Mouse (Mus musculus): ENCODE data around the gene Galnt2. TPM values are rescaled to one million over a fixed set of nuclear protein-coding genes. Genes with fewer than 3 reads are reported as not detected.

Gene Galnt2
- polyA plus RNA-seq, 1 experiment from 2014 or later: 60.5 TPM

DNA sequence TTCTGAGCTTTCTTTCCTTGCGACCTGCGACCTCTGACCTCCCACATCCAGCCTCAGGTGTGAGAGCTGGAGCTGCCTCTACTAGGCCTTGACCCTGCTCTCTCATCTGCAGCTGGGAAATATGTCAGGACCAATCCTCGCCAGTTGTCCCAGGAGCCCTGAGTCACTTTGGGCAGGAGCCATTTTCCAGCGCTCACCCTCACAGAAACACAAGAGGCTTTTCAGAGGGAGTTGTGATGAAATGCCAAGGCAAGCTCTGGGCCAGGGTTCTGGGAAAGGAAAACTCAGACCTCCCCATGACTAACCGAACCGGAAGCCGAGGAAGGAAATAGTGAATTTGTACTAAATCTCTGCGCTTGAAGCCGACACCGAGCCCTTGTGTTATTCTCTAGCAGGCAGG is 38.2 kb upstream of the Galnt2 start:
- no peak overlapping the region for H3K27ac ChIP-seq (replicated peaks in 1 of 2; ENCODE audit: control insufficient read depth in 1 of 2, insufficient read depth in 1 of 2, low read depth in 2 of 2, low read length in 2 of 2)
- no peaks in the 10 kb centered on the region for H3K36me3 ChIP-seq (ENCODE audit: control insufficient read depth, insufficient read depth, low read length)
- H3K27me3 ChIP-seq (ENCODE audit: control insufficient read depth, insufficient read depth, low read length): peaks cover 12% of the 10 kb centered on the region; the same call in 1 of the 2 replicates
- no peak overlapping the region for H3K9ac ChIP-seq (ENCODE audit: low read length)
- H3K9me3 ChIP-seq (ENCODE audit: control insufficient read depth, low read length): no peaks in the 10 kb centered on the region
- no peak overlapping the region for H3K4me3 ChIP-seq (ENCODE audit: control insufficient read depth in 1 of 2, insufficient read depth in 1 of 2, low read depth in 1 of 2, low read length in 2 of 2)
- no peak overlapping the region for H3K4me2 ChIP-seq (ENCODE audit: low read length)
- peaks cover 2 to 5% of the 10 kb centered on the region in 2 experiments; a peak in 2 of 4 replicates for H3K4me1 ChIP-seq (ENCODE audit: control insufficient read depth in 2 of 2, insufficient read depth in 2 of 2, low read length in 2 of 2)
- ATAC-seq (ENCODE audit: insufficient number of reproducible peaks, insufficient read depth, low FRiP score, low read depth): no peak
- 77% methylated on average over 10 of the region's 10 CpGs for WGBS

- H3K27me3 ChIP-seq (ENCODE audit: control insufficient read depth, insufficient read depth, low read length): peaks cover 12% of the 10 kb centered on the region; the same call in 1 of the 2 replicates
- H3K9me3 ChIP-seq (ENCODE audit: control insufficient read depth, low read length): no peaks in the 10 kb centered on the region
- no peaks in the 10 kb centered on the region for H3K36me3 ChIP-seq (ENCODE audit: control insufficient read depth, insufficient read depth, low read length)
- no peak overlapping the region for H3K9ac ChIP-seq (ENCODE audit: low read length)
- H3K4me1 ChIP-seq (ENCODE audit: control insufficient read depth in 2 of 2, insufficient read depth in 2 of 2, low read length in 2 of 2): peaks cover 2 to 5% of the 10 kb centered on the region in 2 experiments; a peak in 2 of 4 replicates
- H3K4me3 ChIP-seq (ENCODE audit: control insufficient read depth in 1 of 2, insufficient read depth in 1 of 2, low read depth in 1 of 2, low read length in 2 of 2): no peak overlapping the region
- 87% methylated on average over 5 of the region's 5 CpGs for WGBS
- no peak for ATAC-seq (ENCODE audit: insufficient number of reproducible peaks, insufficient read depth, low FRiP score, low read depth)
- H3K4me2 ChIP-seq (ENCODE audit: low read length): no peak overlapping the region
- H3K27ac ChIP-seq (replicated peaks in 1 of 2; ENCODE audit: control insufficient read depth in 1 of 2, insufficient read depth in 1 of 2, low read depth in 2 of 2, low read length in 2 of 2): no peak overlapping the region
These were observed 37.2 kb upstream of the Galnt2 start for GRCm38 (mm10) chr8:124193992-124194391.

DNA sequence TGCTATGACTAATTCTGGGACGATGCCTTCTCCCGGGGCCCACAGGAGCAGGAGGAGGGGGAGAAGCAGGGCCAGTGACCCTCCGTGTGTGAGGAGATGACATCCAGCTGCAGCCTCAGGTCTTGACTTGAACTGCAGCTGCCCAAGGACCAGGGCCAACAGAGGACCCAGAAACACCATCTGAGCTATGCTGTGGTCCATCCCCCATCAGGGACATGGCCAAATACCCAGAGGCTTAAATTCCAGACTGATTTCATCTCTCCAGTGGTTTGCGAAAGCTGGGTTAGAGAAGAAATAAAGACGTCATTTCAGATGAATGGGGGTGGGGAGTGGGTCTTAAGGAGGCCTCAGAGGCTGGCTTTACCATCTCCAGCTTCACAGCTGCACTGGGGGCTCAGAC is 35.0 kb upstream of the Galnt2 start:
- peaks cover 7% of the 10 kb centered on the region; the same call in 1 of the 2 replicates for H3K27me3 ChIP-seq (ENCODE audit: control insufficient read depth, insufficient read depth, low read length)
- 57% methylated on average over 5 of the region's 5 CpGs for WGBS

DNA sequence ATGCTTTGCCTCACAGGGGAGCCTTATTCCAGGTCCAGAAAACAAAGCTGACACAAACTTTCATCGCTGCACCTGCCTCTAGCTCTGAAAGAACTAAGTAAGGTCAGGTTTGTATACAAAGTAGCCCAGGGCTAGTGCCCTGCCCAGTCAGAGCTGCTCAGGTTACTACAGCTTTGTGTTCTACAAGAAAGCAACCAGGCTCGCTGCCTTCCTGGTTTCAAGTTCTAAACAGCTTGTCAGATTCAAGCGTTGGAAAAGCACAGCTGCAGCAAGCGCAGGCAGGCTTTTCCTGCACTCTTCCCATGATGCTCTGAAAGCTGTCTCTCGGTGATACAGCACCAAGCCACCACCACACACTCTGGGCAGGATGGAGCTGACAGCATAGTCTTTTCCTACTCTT is 34.4 kb upstream of the Galnt2 start:
- H3K4me3 ChIP-seq (ENCODE audit: control insufficient read depth in 1 of 2, insufficient read depth in 1 of 2, low read depth in 1 of 2, low read length in 2 of 2): no peak overlapping the region
- H3K36me3 ChIP-seq (ENCODE audit: control insufficient read depth, insufficient read depth, low read length): no peaks in the 10 kb centered on the region
- H3K4me1 ChIP-seq (ENCODE audit: control insufficient read depth in 2 of 2, insufficient read depth in 2 of 2, low read length in 2 of 2): peaks cover 4 to 5% of the 10 kb centered on the region in 2 experiments; a peak in 2 of 4 replicates
- peaks cover 7% of the 10 kb centered on the region; the same call in 1 of the 2 replicates for H3K27me3 ChIP-seq (ENCODE audit: control insufficient read depth, insufficient read depth, low read length)
- WGBS: 55% methylated on average over 5 of the region's 5 CpGs
- no peak overlapping the region for H3K27ac ChIP-seq (replicated peaks in 1 of 2; ENCODE audit: control insufficient read depth in 1 of 2, insufficient read depth in 1 of 2, low read depth in 2 of 2, low read length in 2 of 2)
- no peaks in the 10 kb centered on the region for H3K9me3 ChIP-seq (ENCODE audit: control insufficient read depth, low read length)
- H3K4me2 ChIP-seq (ENCODE audit: low read length): no peak overlapping the region
- no peak overlapping the region for H3K9ac ChIP-seq (ENCODE audit: low read length)
- ATAC-seq (ENCODE audit: insufficient number of reproducible peaks, insufficient read depth, low FRiP score, low read depth): no peak

More for the DNA sequence above, 35.0 kb upstream of the Galnt2 start:
- Histone ChIP-seq H3K4me3 (ENCODE audit: control insufficient read depth in 1 of 2, insufficient read depth in 1 of 2, low read depth in 1 of 2, low read length in 2 of 2) (no peak overlapping the region), H3K27ac (replicated peaks in 1 of 2; ENCODE audit: control insufficient read depth in 1 of 2, insufficient read depth in 1 of 2, low read depth in 2 of 2, low read length in 2 of 2) (no peak overlapping the region), H3K9ac (ENCODE audit: low read length) (no peak overlapping the region), H3K36me3 (ENCODE audit: control insufficient read depth, insufficient read depth, low read length) (no peaks in the 10 kb centered on the region), H3K4me2 (ENCODE audit: low read length) (no peak overlapping the region), H3K9me3 (ENCODE audit: control insufficient read depth, low read length) (no peaks in the 10 kb centered on the region), H3K4me1 (ENCODE audit: control insufficient read depth in 2 of 2, insufficient read depth in 2 of 2, low read length in 2 of 2) (peaks cover 4 to 5% of the 10 kb centered on the region in 2 experiments; a peak in 2 of 4 replicates)
- no peak for ATAC-seq (ENCODE audit: insufficient number of reproducible peaks, insufficient read depth, low FRiP score, low read depth)

DNA sequence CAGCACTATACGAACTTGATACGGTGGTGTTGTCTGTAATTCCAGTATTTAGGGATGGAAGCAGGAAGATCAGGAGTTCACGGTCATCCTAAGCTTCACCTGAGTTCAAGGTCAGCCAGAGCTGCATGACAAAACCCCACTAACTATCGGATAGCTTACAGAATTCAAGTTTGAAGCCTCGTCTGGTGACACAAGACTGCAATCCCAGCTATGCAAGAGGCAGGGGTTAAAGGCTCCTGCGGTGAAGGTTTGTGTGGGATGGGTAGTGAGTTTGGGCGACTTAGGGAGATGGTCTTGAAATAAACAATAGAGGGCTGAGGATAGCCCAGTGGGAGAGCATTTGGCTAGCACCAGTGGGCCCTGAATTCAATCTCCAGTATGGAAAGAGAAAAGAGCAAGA is 33.0 kb upstream of the Galnt2 start:
- 80% methylated on average over 7 of the region's 7 CpGs for WGBS
- H3K4me2 ChIP-seq (ENCODE audit: low read length): no peak overlapping the region
- ATAC-seq (ENCODE audit: insufficient number of reproducible peaks, insufficient read depth, low FRiP score, low read depth): no peak
- H3K4me1 ChIP-seq (ENCODE audit: control insufficient read depth in 2 of 2, insufficient read depth in 2 of 2, low read length in 2 of 2): peaks cover 0 to 4% of the 10 kb centered on the region in 2 experiments; a peak in 1 of 4 replicates
- peaks cover 7% of the 10 kb centered on the region; the same call in 1 of the 2 replicates for H3K27me3 ChIP-seq (ENCODE audit: control insufficient read depth, insufficient read depth, low read length)
- no peaks in the 10 kb centered on the region for H3K9me3 ChIP-seq (ENCODE audit: control insufficient read depth, low read length)
- H3K9ac ChIP-seq (ENCODE audit: low read length): no peak overlapping the region
- H3K36me3 ChIP-seq (ENCODE audit: control insufficient read depth, insufficient read depth, low read length): no peaks in the 10 kb centered on the region
- H3K27ac ChIP-seq (replicated peaks in 1 of 2; ENCODE audit: control insufficient read depth in 1 of 2, insufficient read depth in 1 of 2, low read depth in 2 of 2, low read length in 2 of 2): no peak overlapping the region
- H3K4me3 ChIP-seq (ENCODE audit: control insufficient read depth in 1 of 2, insufficient read depth in 1 of 2, low read depth in 1 of 2, low read length in 2 of 2): no peak overlapping the region

GRCm38 (mm10) chr8:124200400-124200799 is 30.8 kb upstream of the Galnt2 start:
- H3K9me3 ChIP-seq (ENCODE audit: control insufficient read depth, low read length): no peaks in the 10 kb centered on the region
- peaks cover 0 to 4% of the 10 kb centered on the region in 2 experiments; a peak in 1 of 4 replicates for H3K4me1 ChIP-seq (ENCODE audit: control insufficient read depth in 2 of 2, insufficient read depth in 2 of 2, low read length in 2 of 2)
- H3K36me3 ChIP-seq (ENCODE audit: control insufficient read depth, insufficient read depth, low read length): no peaks in the 10 kb centered on the region
- no peak overlapping the region for H3K4me2 ChIP-seq (ENCODE audit: low read length)
- H3K4me3 ChIP-seq (ENCODE audit: control insufficient read depth in 1 of 2, insufficient read depth in 1 of 2, low read depth in 1 of 2, low read length in 2 of 2): no peak overlapping the region
- no peak for ATAC-seq (ENCODE audit: insufficient number of reproducible peaks, insufficient read depth, low FRiP score, low read depth)
- peaks cover 4% of the 10 kb centered on the region; the same call in 1 of the 2 replicates for H3K27me3 ChIP-seq (ENCODE audit: control insufficient read depth, insufficient read depth, low read length)
- H3K9ac ChIP-seq (ENCODE audit: low read length): no peak overlapping the region
- H3K27ac ChIP-seq (replicated peaks in 1 of 2; ENCODE audit: control insufficient read depth in 1 of 2, insufficient read depth in 1 of 2, low read depth in 2 of 2, low read length in 2 of 2): no peak overlapping the region
- WGBS: 64% methylated on average over 7 of the region's 7 CpGs

DNA sequence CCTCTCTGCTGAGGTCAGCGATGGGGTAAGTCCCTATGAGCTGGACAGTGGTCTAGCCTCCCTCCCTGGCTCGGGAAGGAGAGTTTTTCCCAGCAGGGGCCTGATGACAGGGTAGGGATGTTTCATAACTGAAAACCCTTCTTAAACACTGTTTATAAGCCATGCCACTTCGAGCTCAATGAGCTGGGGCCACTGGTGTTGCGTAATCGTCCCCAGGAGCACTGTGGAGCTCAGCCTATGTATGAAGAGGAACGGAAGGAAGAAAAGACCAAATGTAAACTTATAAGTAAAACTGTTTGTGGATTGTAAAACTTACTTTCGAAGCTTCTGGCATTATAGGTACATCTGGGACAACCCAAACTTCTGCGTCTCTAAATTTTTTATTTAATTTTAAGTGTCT is 29.5 kb upstream of the Galnt2 start:
- H3K9ac ChIP-seq (ENCODE audit: low read length): no peak overlapping the region
- no peak overlapping the region for H3K4me2 ChIP-seq (ENCODE audit: low read length)
- H3K9me3 ChIP-seq (ENCODE audit: control insufficient read depth, low read length): no peaks in the 10 kb centered on the region
- H3K27ac ChIP-seq (replicated peaks in 1 of 2; ENCODE audit: control insufficient read depth in 1 of 2, insufficient read depth in 1 of 2, low read depth in 2 of 2, low read length in 2 of 2): no peak overlapping the region
- H3K4me3 ChIP-seq (ENCODE audit: control insufficient read depth in 1 of 2, insufficient read depth in 1 of 2, low read depth in 1 of 2, low read length in 2 of 2): no peak overlapping the region
- 0 out of 4 replicates have a peak, but pooled peaks cover 0 to 2% of the 10 kb centered on the region in 2 experiments for H3K4me1 ChIP-seq (ENCODE audit: control insufficient read depth in 2 of 2, insufficient read depth in 2 of 2, low read length in 2 of 2)
- H3K27me3 ChIP-seq (ENCODE audit: control insufficient read depth, insufficient read depth, low read length): peaks cover 5% of the 10 kb centered on the region; the same call in 1 of the 2 replicates
- WGBS: 82% methylated on average over 8 of the region's 8 CpGs
- no peaks in the 10 kb centered on the region for H3K36me3 ChIP-seq (ENCODE audit: control insufficient read depth, insufficient read depth, low read length)
- no peak for ATAC-seq (ENCODE audit: insufficient number of reproducible peaks, insufficient read depth, low FRiP score, low read depth)

- Histone ChIP-seq H3K4me2 (ENCODE audit: low read length) (no peak overlapping the region), H3K9me3 (ENCODE audit: control insufficient read depth, low read length) (no peaks in the 10 kb centered on the region), H3K36me3 (ENCODE audit: control insufficient read depth, insufficient read depth, low read length) (no peaks in the 10 kb centered on the region), H3K4me3 (ENCODE audit: control insufficient read depth in 1 of 2, insufficient read depth in 1 of 2, low read depth in 1 of 2, low read length in 2 of 2) (no peak overlapping the region), H3K4me1 (ENCODE audit: control insufficient read depth in 2 of 2, insufficient read depth in 2 of 2, low read length in 2 of 2) (0 out of 4 replicates have a peak, but pooled peaks cover 0 to 2% of the 10 kb centered on the region in 2 experiments), H3K9ac (ENCODE audit: low read length) (no peak overlapping the region), H3K27ac (replicated peaks in 1 of 2; ENCODE audit: control insufficient read depth in 1 of 2, insufficient read depth in 1 of 2, low read depth in 2 of 2, low read length in 2 of 2) (no peak overlapping the region), H3K27me3 (ENCODE audit: control insufficient read depth, insufficient read depth, low read length) (peaks cover 5% of the 10 kb centered on the region; the same call in 1 of the 2 replicates)
- ATAC-seq (ENCODE audit: insufficient number of reproducible peaks, insufficient read depth, low FRiP score, low read depth): no peak
- 72% methylated on average over 5 of the region's 5 CpGs for WGBS
These were observed 28.3 kb upstream of the Galnt2 start for GRCm38 (mm10) chr8:124202895-124203294.

Data from heart, embryonic 14.5 days (tissue).